Mouse (Mus musculus): ENCODE results near the gene Eipr1.

- TF ChIP-seq CTCF (IDR thresholded peaks at IDR 0.05; ENCODE audit: low read depth, low read length): no peak
- no peak for TF ChIP-seq POLR2A (IDR thresholded peaks at IDR 0.05; ENCODE audit: extremely low read depth, insufficient read depth, low read length)
Measured at GRCm38 (mm10) chr12:28902132-28902531, 150.5 kb downstream of the Eipr1 start.

All from liver, adult 2 months (tissue).